Mouse (Mus musculus) gastrocnemius, postnatal 4 days (tissue): ENCODE results near the gene Klf15. TPM values are rescaled to one million over a fixed set of nuclear protein-coding genes. Genes with fewer than 3 reads are reported as not detected.

Experiments
- total RNA-seq, 2 experiments: library from RNA; stranded (reverse); gene quantifications; 2 replicates each; pipeline ENCODE4 v1.2.3; 2021

Gene Klf15
- total RNA-seq, 2 experiments from 2014 or later: 6.3 to 6.7 TPM

Other genes with a start within 250 kb of the Klf15 start
- gene Vmn1r53, start 238.1 kb upstream of the Klf15 start, total RNA-seq: not detected
- not detected for gene Vmn1r54, start 216.3 kb upstream of the Klf15 start, total RNA-seq
- not detected for gene BC048671, start 161.4 kb upstream of the Klf15 start, total RNA-seq
- gene Chst13, start 137.4 kb upstream of the Klf15 start, total RNA-seq: not detected
- gene Uroc1, start 129.3 kb upstream of the Klf15 start, total RNA-seq: under 1 TPM; 0.07 to 0.57 TPM
- 10 to 100 TPM; 18.8 to 21.7 TPM for gene Zxdc, start 93.1 kb upstream of the Klf15 start, total RNA-seq
- under 1 TPM; 0.26 to 0.37 TPM for gene Cfap100, start 33.8 kb upstream of the Klf15 start, total RNA-seq
- 1 to 10 TPM; 2.2 to 2.9 TPM for gene Aldh1l1, start 23.9 kb downstream of the Klf15 start, total RNA-seq
- 10 to 100 TPM; 21.6 to 25.0 TPM for gene Slc41a3, start 142.1 kb downstream of the Klf15 start, total RNA-seq